Mouse (Mus musculus) midbrain, embryonic 16.5 days (tissue): ENCODE data around the gene Adap1. TPM values are rescaled to one million over a fixed set of nuclear protein-coding genes. Genes with fewer than 3 reads are reported as not detected.

Experiments used
- ATAC-seq: fragments of 200-750 bp; cut with Nextera tagmentation; 2 replicates; pipeline ENCODE4 v1.8.0; 2017; ENCODE audit warnings: moderate TSS enrichment
- H3K27ac ChIP-seq: fragments of 300-500 bp; sonication (generic); 2 replicates; pipeline ENCODE4 v1.5.1; 2014; ENCODE audit warnings: mild to moderate bottlenecking, low read length, mixed read lengths
- H3K27me3 ChIP-seq: fragments of 300-500 bp; sonication (generic); 2 replicates; pipeline ENCODE4 v1.6.1; 2014; ENCODE audit warnings: low read depth, low read length, mixed read lengths; ENCODE audit not compliant: control insufficient read depth, insufficient read depth
- H3K36me3 ChIP-seq: fragments of 300-500 bp; sonication (generic); 2 replicates; pipeline ENCODE4 v1.6.1; 2014; ENCODE audit warnings: mild to moderate bottlenecking, low read length, moderate library complexity, mixed read lengths; ENCODE audit not compliant: control insufficient read depth, insufficient read depth
- H3K4me1 ChIP-seq: fragments of 300-500 bp; sonication (generic); 2 replicates; pipeline ENCODE4 v1.6.1; 2014; ENCODE audit warnings: mild to moderate bottlenecking, low read length, mixed read lengths; ENCODE audit not compliant: control insufficient read depth, insufficient read depth
- H3K4me2 ChIP-seq: fragments of 300-500 bp; sonication (generic); 2 replicates; pipeline ENCODE4 v1.6.1; 2014; ENCODE audit warnings: mild to moderate bottlenecking, low read length, mixed read lengths
- H3K4me3 ChIP-seq: fragments of 300-500 bp; sonication (generic); 2 replicates; pipeline ENCODE4 v1.5.1; 2014; ENCODE audit warnings: low read depth, mild to moderate bottlenecking, low read length, moderate library complexity, mixed read lengths
- H3K9ac ChIP-seq: fragments of 300-500 bp; sonication (generic); 2 replicates; pipeline ENCODE4 v1.6.1; 2014; ENCODE audit warnings: low read depth, low read length, mixed read lengths
- H3K9me3 ChIP-seq: fragments of 300-500 bp; sonication (generic); replicated peaks from 2 replicates; pipeline ENCODE4 v1.6.1; 2014; ENCODE audit warnings: mild to moderate bottlenecking, low read length, mixed read lengths; ENCODE audit not compliant: control insufficient read depth, poor library complexity, severe bottlenecking
- WGBS: fragments of 180-500 bp; shearing (Covaris S2); extraction: QIAGEN DNeasy Blood & Tissue Kit; methylation state at CpG from one replicate; pipeline ENCODE4 v1.1.7; 2014; 5-methylcytosine and 5-hydroxymethylcytosine counted together
- polyA plus RNA-seq: library from polyadenylated mRNA; unstranded; fragments of >200 nt; fragmentation: Nextera tagmentation; extraction: Ambion mirVana; gene quantifications from 2 replicates; pipeline ENCODE4 v1.2.1, GENCODE M21; 2015

Gene Adap1
- polyA plus RNA-seq, 1 experiment from 2014 or later: 68.5 TPM

DNA sequence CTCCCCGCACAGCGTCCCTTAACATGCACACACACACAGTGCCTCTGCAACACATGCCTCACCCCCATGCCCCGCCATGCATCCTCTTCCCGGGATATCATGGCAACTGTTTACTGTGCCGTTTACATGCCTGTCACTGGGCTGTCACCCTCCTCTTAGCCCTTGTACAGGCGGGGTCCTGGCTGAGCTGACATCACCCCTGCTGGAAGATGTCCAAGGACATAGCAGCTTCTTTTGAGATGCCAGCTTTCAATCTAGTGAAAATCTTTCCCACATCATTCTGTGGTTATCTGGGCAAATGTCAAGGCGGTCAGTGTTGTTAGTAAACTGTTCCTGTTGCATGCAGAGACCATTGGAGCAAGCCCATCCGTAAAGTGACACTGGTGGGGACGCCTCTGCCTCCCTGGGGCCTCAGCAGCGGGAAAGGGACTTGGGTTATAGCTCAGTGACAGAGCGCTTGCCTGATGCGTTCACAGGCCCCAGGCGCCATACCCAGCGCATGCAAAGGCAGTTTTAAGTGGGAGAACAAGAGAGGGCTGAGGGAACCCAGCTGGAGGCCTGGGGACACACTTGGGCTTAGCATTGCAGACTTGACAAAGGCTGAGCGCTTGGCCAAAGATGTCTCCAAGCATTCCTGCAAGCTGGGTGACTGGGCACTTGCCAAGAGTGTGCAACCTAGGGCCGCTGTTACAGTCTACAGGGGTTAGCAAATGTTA, 54.5 kb downstream of the Adap1 start:
- Histone ChIP-seq H3K4me2 (no peak overlapping the region), H3K27me3 (no peaks in the 10 kb centered on the region), H3K4me1 (no peaks in the 10 kb centered on the region), H3K9ac (no peak overlapping the region), H3K27ac (peak overlapping the region; percentile 15; the same call in 1 of the 2 replicates), H3K9me3 (no peaks in the 10 kb centered on the region), H3K4me3 (no peak overlapping the region), H3K36me3 (peaks cover 31% of the 10 kb centered on the region)
- ATAC-seq: no peak
- 65% methylated on average over 16 of the region's 16 CpGs for WGBS

- Histone ChIP-seq H3K4me3 (no peak overlapping the region), H3K36me3 (peaks cover 55% of the 10 kb centered on the region), H3K27ac (no peak overlapping the region), H3K4me2 (no peak overlapping the region), H3K9ac (no peak overlapping the region), H3K4me1 (no peaks in the 10 kb centered on the region), H3K9me3 (no peaks in the 10 kb centered on the region), H3K27me3 (no peaks in the 10 kb centered on the region)
- no peak for ATAC-seq
- WGBS: 94% methylated on average over 4 of the region's 4 CpGs
These were observed 57.8 kb downstream of the Adap1 start for GRCm38 (mm10) chr5:139267661-139268060.

DNA sequence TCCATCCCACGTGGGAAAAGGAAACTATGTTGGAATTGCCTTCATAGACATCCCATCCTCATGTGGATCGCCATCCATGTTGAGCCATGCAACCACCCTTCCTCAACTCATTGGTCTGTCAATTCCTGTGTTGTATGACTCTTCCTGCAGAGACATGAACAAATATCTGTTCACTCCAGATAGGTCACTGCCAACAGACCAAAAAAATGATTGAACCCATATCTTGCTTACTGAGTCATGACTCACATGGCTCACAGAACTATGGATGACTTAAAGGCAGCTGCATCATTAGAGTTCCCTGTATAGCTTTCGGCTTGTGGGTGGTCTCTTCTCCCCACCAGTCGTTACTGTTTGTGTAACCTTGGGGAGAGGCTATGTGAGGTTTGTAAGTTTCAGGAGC, 64.0 kb downstream of the Adap1 start:
- 90% methylated on average over 4 of the region's 4 CpGs for WGBS
- Histone ChIP-seq H3K9me3 (no peaks in the 10 kb centered on the region), H3K27me3 (no peaks in the 10 kb centered on the region), H3K4me1 (no peaks in the 10 kb centered on the region), H3K4me2 (no peak overlapping the region), H3K27ac (no peak overlapping the region), H3K36me3 (peaks cover 36% of the 10 kb centered on the region), H3K9ac (no peak overlapping the region), H3K4me3 (no peak overlapping the region)
- no peak for ATAC-seq

GRCm38 (mm10) chr5:139259853-139260252, 65.6 kb downstream of the Adap1 start:
- Histone ChIP-seq H3K27ac (no peak overlapping the region), H3K36me3 (peaks cover 23% of the 10 kb centered on the region), H3K4me2 (no peak overlapping the region), H3K4me1 (no peaks in the 10 kb centered on the region), H3K4me3 (no peak overlapping the region), H3K9ac (no peak overlapping the region), H3K27me3 (no peaks in the 10 kb centered on the region), H3K9me3 (no peaks in the 10 kb centered on the region)
- no peak for ATAC-seq
- 88% methylated on average over 5 of the region's 5 CpGs for whole genome bisulfite sequencing

DNA sequence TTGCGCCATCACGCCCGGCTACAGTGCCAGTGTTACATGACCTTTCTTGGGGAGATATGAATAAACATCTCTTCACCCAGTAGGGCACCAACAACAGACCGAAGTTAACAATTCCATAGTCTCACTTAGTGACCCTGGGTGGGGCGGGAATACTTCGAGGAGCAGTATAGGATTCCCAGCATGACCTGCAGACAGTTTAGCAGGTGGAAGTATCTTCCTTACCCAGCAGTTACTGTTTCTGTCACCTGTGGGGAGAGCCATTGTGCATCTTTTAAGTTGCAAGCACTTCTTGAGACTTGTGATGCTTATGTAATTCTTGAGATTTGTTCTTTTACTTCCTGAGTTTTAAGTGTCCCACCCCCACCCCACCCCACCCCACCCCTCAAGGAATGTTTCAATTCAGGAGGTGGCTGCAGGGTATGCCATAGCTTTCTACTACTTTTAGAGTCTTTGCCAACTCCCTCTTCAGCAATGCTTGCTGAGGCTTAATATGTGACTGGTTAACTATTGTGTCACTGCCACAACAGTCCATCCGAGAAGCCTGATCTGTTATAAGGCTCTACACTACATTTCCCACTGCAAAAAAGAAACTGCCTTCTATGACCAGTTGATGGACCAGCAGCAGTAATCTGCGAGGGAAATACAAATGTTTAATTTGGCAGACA, 66.9 kb downstream of the Adap1 start:
- Histone ChIP-seq H3K27ac (no peak overlapping the region), H3K4me2 (no peak overlapping the region), H3K9ac (no peak overlapping the region), H3K36me3 (peaks cover 15% of the 10 kb centered on the region), H3K4me3 (no peak overlapping the region), H3K4me1 (peaks cover 10% of the 10 kb centered on the region), H3K27me3 (no peaks in the 10 kb centered on the region), H3K9me3 (no peaks in the 10 kb centered on the region)
- WGBS: 87% methylated on average over 8 of the region's 8 CpGs
- ATAC-seq: no peak

DNA sequence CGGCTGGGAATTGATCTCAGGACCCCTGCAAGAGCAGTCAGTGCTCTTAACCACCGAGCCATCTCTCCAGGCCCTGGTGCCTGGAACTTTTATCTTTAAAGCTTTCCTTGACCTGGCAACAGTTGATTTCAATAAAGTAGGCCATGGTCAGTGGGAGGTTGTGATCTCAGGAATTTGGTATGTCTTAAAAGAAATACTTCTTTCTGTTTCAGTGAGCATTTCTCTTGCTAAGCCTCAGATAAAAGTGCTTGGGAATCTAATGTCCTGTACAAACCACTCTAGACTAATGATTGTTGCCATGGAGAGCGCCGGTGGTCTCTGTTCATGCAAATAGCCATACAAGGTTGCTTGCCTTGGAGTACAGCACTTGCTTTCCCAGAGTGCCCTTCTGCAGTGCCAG, 67.6 kb downstream of the Adap1 start:
- Histone ChIP-seq H3K4me2 (no peak overlapping the region), H3K9me3 (no peaks in the 10 kb centered on the region), H3K4me1 (peaks cover 13% of the 10 kb centered on the region), H3K4me3 (no peak overlapping the region), H3K27me3 (no peaks in the 10 kb centered on the region), H3K27ac (no peak overlapping the region), H3K9ac (no peak overlapping the region), H3K36me3 (peaks cover 8% of the 10 kb centered on the region; the same call in 1 of the 2 replicates)
- 63% methylated on average over 4 of the region's 4 CpGs for WGBS
- no peak for ATAC-seq

DNA sequence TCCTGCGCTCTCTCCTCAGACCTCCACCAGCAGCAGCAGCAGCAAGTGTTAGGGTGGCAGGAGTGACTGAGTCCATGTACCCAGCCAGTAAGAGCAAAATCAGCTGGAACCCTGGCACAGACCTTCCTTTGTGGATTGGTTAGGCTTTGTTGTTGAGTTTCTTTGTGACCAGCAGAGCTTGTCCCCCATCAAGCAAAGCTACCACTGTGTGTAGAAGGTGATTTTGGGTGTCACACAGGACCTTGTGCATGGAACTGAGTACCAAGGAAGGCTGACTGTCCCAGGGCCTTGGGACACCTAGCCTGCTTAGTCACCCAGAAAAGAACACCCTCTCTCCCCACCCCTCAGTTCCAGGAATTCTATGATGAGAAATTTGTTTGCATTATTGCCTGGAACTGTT, 68.2 kb downstream of the Adap1 start:
- H3K27me3 ChIP-seq: no peaks in the 10 kb centered on the region
- 0 out of 2 replicates have a peak, but pooled peaks cover 2% of the 10 kb centered on the region for H3K36me3 ChIP-seq
- H3K9me3 ChIP-seq: no peaks in the 10 kb centered on the region
- H3K27ac ChIP-seq: no peak overlapping the region
- H3K9ac ChIP-seq: no peak overlapping the region
- peaks cover 13% of the 10 kb centered on the region for H3K4me1 ChIP-seq
- H3K4me2 ChIP-seq: no peak overlapping the region
- no peak for ATAC-seq
- no peak overlapping the region for H3K4me3 ChIP-seq
- WGBS: 100% methylated on average over 1 of the region's 1 CpGs

GRCm38 (mm10) chr5:139256211-139256765, 69.1 kb downstream of the Adap1 start:
- H3K9me3 ChIP-seq: no peaks in the 10 kb centered on the region
- no peak overlapping the region for H3K4me3 ChIP-seq
- 92% methylated on average over 3 of the region's 3 CpGs for WGBS
- no peaks in the 10 kb centered on the region for H3K36me3 ChIP-seq
- no peak overlapping the region for H3K27ac ChIP-seq
- H3K4me2 ChIP-seq: no peak overlapping the region
- ATAC-seq: no peak
- H3K4me1 ChIP-seq: peaks cover 18% of the 10 kb centered on the region
- H3K9ac ChIP-seq: no peak overlapping the region
- H3K27me3 ChIP-seq: no peaks in the 10 kb centered on the region

- Histone ChIP-seq H3K27ac (no peak overlapping the region), H3K36me3 (no peaks in the 10 kb centered on the region), H3K27me3 (no peaks in the 10 kb centered on the region), H3K9ac (no peak overlapping the region), H3K9me3 (no peaks in the 10 kb centered on the region), H3K4me2 (no peak overlapping the region), H3K4me3 (no peak overlapping the region), H3K4me1 (peaks cover 18% of the 10 kb centered on the region)
- 90% methylated on average over 6 of the region's 6 CpGs for WGBS
- ATAC-seq: no peak
These were observed 69.6 kb downstream of the Adap1 start for GRCm38 (mm10) chr5:139255777-139256176.
